Mouse (Mus musculus) liver, adult 2 months (tissue): ENCODE data around the gene 4931409K22Rik.

Experiments
- CTCF ChIP-seq: fragments of 200-500 bp; IDR thresholded peaks from 2 replicates; pipeline ENCODE4 v1.5.1; 2011; ENCODE audit warnings: low read depth, low read length, control low read depth
- POLR2A ChIP-seq: fragments of 200-500 bp; IDR thresholded peaks from 2 replicates; pipeline ENCODE4 v1.6.1; 2011; ENCODE audit warnings: low read length, control low read depth; ENCODE audit not compliant: insufficient read depth; ENCODE audit errors: extremely low read depth

DNA sequence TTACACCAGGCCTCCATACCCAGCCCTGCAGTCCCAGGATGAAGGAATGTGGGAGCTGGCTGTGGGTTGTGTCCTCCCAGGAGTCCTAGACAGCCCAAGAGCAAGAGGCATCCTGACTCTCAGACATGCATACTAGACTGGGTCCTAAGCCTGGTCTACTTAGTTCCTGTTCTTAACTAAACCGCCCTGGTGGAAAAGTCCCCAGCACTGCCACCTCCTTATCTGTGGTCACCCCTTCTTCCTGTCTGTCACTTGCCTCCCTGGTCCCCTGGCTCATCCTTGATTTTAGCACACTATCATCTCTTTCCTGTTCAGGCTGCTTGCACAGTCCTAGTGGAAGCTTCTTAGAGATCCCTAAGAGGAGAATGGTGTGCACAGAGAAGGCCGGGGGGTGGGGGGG is 51.1 kb downstream of the 4931409K22Rik start:
- TF ChIP-seq POLR2A (no peak), CTCF (no peak)
